Mouse (Mus musculus) CH12.LX (cell line): Measurements from ENCODE around the gene Hist1h2be. TPM values are rescaled to one million over a fixed set of nuclear protein-coding genes. Genes with fewer than 3 reads are reported as not detected.

Source experiments
- DNase-seq: peaks from one replicate; pipeline ENCODE4 v3.0.0-alpha.2; 2013; ENCODE audit errors: extremely low read depth
- H3K27ac ChIP-seq: 2 replicates; pipeline ENCODE4 v1.5.1; 2012; ENCODE audit warnings: low read depth, mild to moderate bottlenecking, control low read depth, moderate library complexity; ENCODE audit not compliant: insufficient read depth
- H3K27me3 ChIP-seq: replicated peaks from 2 replicates; pipeline ENCODE3; 2012; ENCODE audit warnings: inconsistent platforms
- H3K36me3 ChIP-seq, 2 experiments: replicated peaks in 1 of 2; 2 replicates each; pipeline versions ENCODE3 to v1.6.1; 2012; ENCODE audit warnings: inconsistent platforms in 1 of 2, low read length in 1 of 2, mild to moderate bottlenecking in 1 of 2, mixed read lengths in 1 of 2, moderate library complexity in 1 of 2; ENCODE audit not compliant: control insufficient read depth in 1 of 2, insufficient read depth in 1 of 2
- H3K4me1 ChIP-seq, 2 experiments: 2 replicates each; pipeline ENCODE4 v1.6.1; 2012; ENCODE audit warnings: inconsistent platforms in 1 of 2, moderate library complexity in 1 of 2; ENCODE audit not compliant: insufficient read depth in 2 of 2, control insufficient read depth in 1 of 2
- H3K4me2 ChIP-seq: 2 replicates; pipeline ENCODE4 v1.6.1; 2012; ENCODE audit warnings: low read depth, mild to moderate bottlenecking, control low read depth; ENCODE audit not compliant: poor library complexity, insufficient read depth, severe bottlenecking
- H3K4me3 ChIP-seq, 3 experiments: fragments of 150-350 bp in 1 of 3; sonication (generic) in 1 of 3; replicated peaks in 1 of 3; 2 replicates each; pipeline versions ENCODE3 to v1.5.1; 2011 to 2012; ENCODE audit warnings: low read depth in 2 of 3, low read length in 2 of 3, mild to moderate bottlenecking in 2 of 3, moderate library complexity in 2 of 3, control low read depth in 1 of 3, improper control_type of control experiment in 1 of 3, inconsistent platforms in 1 of 3, mixed read lengths in 1 of 3; ENCODE audit not compliant: poor library complexity in 1 of 3
- H3K79me2 ChIP-seq: replicated peaks from 2 replicates; pipeline ENCODE4 v1.6.1; 2012; ENCODE audit warnings: mild to moderate bottlenecking, moderate library complexity; ENCODE audit not compliant: control insufficient read depth, poor library complexity, insufficient read depth, severe bottlenecking; ENCODE audit errors: extremely low read depth
- H3K9ac ChIP-seq: 2 replicates; pipeline ENCODE4 v1.6.1; 2012; ENCODE audit warnings: low read depth, mild to moderate bottlenecking, control low read depth, moderate library complexity; ENCODE audit not compliant: insufficient read depth
- H3K9me3 ChIP-seq: replicated peaks from 2 replicates; pipeline ENCODE3; 2012; ENCODE audit warnings: low read length, inconsistent platforms, mixed read lengths
- BHLHE40 ChIP-seq: IDR thresholded peaks from 2 replicates; pipeline ENCODE4 v1.6.1; 2011; ENCODE audit warnings: mild to moderate bottlenecking, low read depth, low read length, improper control_type of control experiment
- CHD1 ChIP-seq: IDR thresholded peaks from 2 replicates; pipeline ENCODE4 v1.6.1; 2012; ENCODE audit warnings: low read depth, low read length, improper control_type of control experiment, inconsistent platforms
- CHD2 ChIP-seq: IDR thresholded peaks from 2 replicates; pipeline ENCODE4 v1.6.1; 2011; ENCODE audit warnings: low read length, improper control_type of control experiment
- CTCF ChIP-seq, 2 experiments: IDR thresholded peaks in 1 of 2; conservative IDR thresholded peaks in 1 of 2; 2 replicates each; pipeline ENCODE4 v1.5.1; 2011 to 2012; ENCODE audit warnings: low read depth in 2 of 2, low read length in 2 of 2, improper control_type of control experiment in 1 of 2, inconsistent platforms in 1 of 2, mild to moderate bottlenecking in 1 of 2, moderate library complexity in 1 of 2
- E2F4 ChIP-seq: IDR thresholded peaks from 2 replicates; pipeline ENCODE4 v1.6.1; 2011; ENCODE audit warnings: low read depth, low read length, improper control_type of control experiment; ENCODE audit not compliant: insufficient replicate concordance
- EP300 ChIP-seq: IDR thresholded peaks from 2 replicates; pipeline ENCODE4 v1.6.1; 2011; ENCODE audit warnings: low read length, improper control_type of control experiment
- ETS1 ChIP-seq: conservative IDR thresholded peaks from 2 replicates; pipeline ENCODE4 v1.6.1; 2012; ENCODE audit warnings: low read depth, mild to moderate bottlenecking, inconsistent platforms, low read length, improper control_type of control experiment, moderate library complexity
- GABPA ChIP-seq: IDR thresholded peaks from 2 replicates; pipeline ENCODE4 v1.6.1; 2012; ENCODE audit warnings: low read depth, low read length, improper control_type of control experiment, inconsistent platforms; ENCODE audit not compliant: insufficient replicate concordance
- HCFC1 ChIP-seq: IDR thresholded peaks from 2 replicates; pipeline ENCODE4 v1.6.1; 2012; ENCODE audit warnings: low read depth, mild to moderate bottlenecking, inconsistent platforms, low read length, improper control_type of control experiment
- IRF4 ChIP-seq: IDR thresholded peaks from 2 replicates; pipeline ENCODE4 v1.6.1; 2014; ENCODE audit warnings: low read depth, mild to moderate bottlenecking, inconsistent platforms, low read length, improper control_type of control experiment
- KAT2A ChIP-seq: IDR thresholded peaks from 2 replicates; pipeline ENCODE4 v1.6.1; 2012; ENCODE audit warnings: low read length, improper control_type of control experiment, inconsistent platforms; ENCODE audit not compliant: insufficient replicate concordance
- MAX ChIP-seq: IDR thresholded peaks from 2 replicates; pipeline ENCODE4 v1.6.1; 2011; ENCODE audit warnings: low read length, improper control_type of control experiment
- MAZ ChIP-seq: IDR thresholded peaks from 2 replicates; pipeline ENCODE4 v1.6.1; 2012; ENCODE audit warnings: low read depth, mild to moderate bottlenecking, inconsistent platforms, low read length, improper control_type of control experiment, moderate library complexity
- MXI1 ChIP-seq: IDR thresholded peaks from 2 replicates; pipeline ENCODE4 v1.6.1; 2011; ENCODE audit warnings: mild to moderate bottlenecking, low read depth, low read length, improper control_type of control experiment
- MYC ChIP-seq: IDR thresholded peaks from 2 replicates; pipeline ENCODE4 v1.6.1; 2011; ENCODE audit warnings: low read depth, mild to moderate bottlenecking, improper control_type of control experiment, low read length
- NELFE ChIP-seq: IDR thresholded peaks from 2 replicates; pipeline ENCODE4 v1.6.1; 2011; ENCODE audit warnings: low read depth, low read length, improper control_type of control experiment
- NRF1 ChIP-seq: IDR thresholded peaks from 2 replicates; pipeline ENCODE4 v1.6.1; 2014; ENCODE audit warnings: low read depth, mild to moderate bottlenecking, inconsistent platforms, low read length, improper control_type of control experiment, moderate library complexity
- POLR2A ChIP-seq: IDR thresholded peaks from 2 replicates; pipeline ENCODE4 v1.6.1; 2011; ENCODE audit warnings: low read depth, mild to moderate bottlenecking, improper control_type of control experiment, low read length
- POLR2AphosphoS2 ChIP-seq: IDR thresholded peaks from 2 replicates; pipeline ENCODE4 v1.6.1; 2011; ENCODE audit warnings: low read depth, low read length, improper control_type of control experiment
- RAD21 ChIP-seq: IDR thresholded peaks from 2 replicates; pipeline ENCODE4 v1.6.1; 2011; ENCODE audit warnings: low read depth, mild to moderate bottlenecking, low read length, improper control_type of control experiment, moderate library complexity
- RCOR1 ChIP-seq: conservative IDR thresholded peaks from 2 replicates; pipeline ENCODE4 v1.6.1; 2012; ENCODE audit warnings: low read depth, mild to moderate bottlenecking, inconsistent platforms, low read length, improper control_type of control experiment
- SIN3A ChIP-seq: IDR thresholded peaks from 2 replicates; pipeline ENCODE4 v1.6.1; 2012; ENCODE audit warnings: low read length, improper control_type of control experiment, inconsistent platforms
- TBP ChIP-seq: conservative IDR thresholded peaks from 2 replicates; pipeline ENCODE4 v1.6.1; 2011; ENCODE audit warnings: low read depth, low read length, improper control_type of control experiment
- TCF12 ChIP-seq: IDR thresholded peaks from 2 replicates; pipeline ENCODE4 v1.6.1; 2014; ENCODE audit warnings: low read depth, mild to moderate bottlenecking, inconsistent platforms, low read length, improper control_type of control experiment
- UBTF ChIP-seq: IDR thresholded peaks from 2 replicates; pipeline ENCODE4 v1.6.1; 2012; ENCODE audit warnings: low read depth, mild to moderate bottlenecking, inconsistent platforms, low read length, improper control_type of control experiment, moderate library complexity
- ZKSCAN1 ChIP-seq: IDR thresholded peaks from 2 replicates; pipeline ENCODE4 v1.6.1; 2012; ENCODE audit warnings: low read depth, inconsistent platforms, low read length, improper control_type of control experiment, borderline replicate concordance
- ZMIZ1 ChIP-seq: IDR thresholded peaks from 2 replicates; pipeline ENCODE4 v1.6.1; 2012; ENCODE audit warnings: low read depth, mild to moderate bottlenecking, inconsistent platforms, low read length, improper control_type of control experiment
- ZNF384 ChIP-seq: IDR thresholded peaks from 2 replicates; pipeline ENCODE4 v1.6.1; 2012; ENCODE audit warnings: low read depth, low read length, improper control_type of control experiment, inconsistent platforms
- dilution Hi-C: fragments of 300-500 bp; cut with MboI; formaldehyde crosslinking; loops from 2 replicates; pipeline ENCODE4 v1.14.3; 2020; ENCODE audit warnings: low sequenced_read_pairs; ENCODE audit not compliant: extremely low pct_unique_long_range_greater_than_20kb, extremely low pct_ligation_motif_present
- in situ Hi-C: fragments of 300-500 bp; cut with MboI; formaldehyde crosslinking; loops from 3 replicates; pipeline ENCODE4 v1.14.3; 2019; ENCODE audit warnings: low sequenced_read_pairs, low pct_ligation_motif_present, low pct_unique_long_range_greater_than_20kb, mixed read lengths
- polyA plus RNA-seq: library from polyadenylated mRNA; unstranded; fragments of >175 nt; gene quantifications from 2 replicates; pipeline ENCODE4 v1.2.1, GENCODE M21; 2012; ENCODE audit warnings: low read depth; ENCODE audit not compliant: insufficient read length
- total RNA-seq, 2 experiments: library from RNA; depleted of rRNA; stranded (reverse); fragments of 300-350 nt in 1 of 2; fragments of >200 nt in 1 of 2; gene quantifications; 2 replicates each; pipeline ENCODE4 v1.2.3; 2012 to 2014

Hist1h2be gene
- total and polyA plus RNA-seq, 3 experiments: 0.70 to 282 (median 4.7) TPM

DNA sequence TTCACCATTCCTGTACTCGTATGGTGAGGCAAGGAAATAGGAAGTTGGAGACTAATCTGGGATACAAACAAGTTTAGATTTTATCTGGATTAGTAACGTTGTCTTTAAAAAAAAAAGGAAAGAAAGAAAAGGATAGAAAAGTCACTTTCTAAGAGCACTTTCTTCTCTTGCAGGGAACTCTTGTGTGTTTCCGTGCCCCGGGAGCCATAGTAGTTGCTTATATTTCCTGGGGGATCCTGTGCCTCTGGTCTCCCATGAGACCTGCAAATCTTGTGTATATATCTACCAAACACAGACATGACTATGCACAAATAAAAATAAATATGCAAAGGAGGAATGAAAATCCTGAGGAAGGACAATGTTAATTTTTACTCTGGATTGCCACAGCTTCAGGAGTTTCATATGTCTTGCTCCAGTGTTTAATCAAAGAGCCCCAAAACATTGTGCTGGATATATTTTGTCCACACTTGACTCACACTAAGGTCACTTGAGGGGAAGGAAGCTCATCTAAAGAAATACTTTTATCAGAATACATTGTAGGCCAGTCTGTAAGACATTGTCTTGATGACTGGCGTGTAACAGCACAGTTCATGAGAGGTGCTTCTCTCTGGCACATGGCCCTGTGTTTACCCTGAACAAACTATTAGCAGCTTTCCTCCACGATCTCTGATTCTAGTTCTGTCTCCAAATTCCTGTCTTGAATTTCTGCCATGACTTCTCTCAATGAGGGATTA, 43.9 kb downstream of the Hist1h2be start:
- DNase-seq: no peak
- dilution Hi-C loops: no loop called here
- peak overlapping the region; percentile 19 to 69 (median 46) for H3K4me3 ChIP-seq

DNA sequence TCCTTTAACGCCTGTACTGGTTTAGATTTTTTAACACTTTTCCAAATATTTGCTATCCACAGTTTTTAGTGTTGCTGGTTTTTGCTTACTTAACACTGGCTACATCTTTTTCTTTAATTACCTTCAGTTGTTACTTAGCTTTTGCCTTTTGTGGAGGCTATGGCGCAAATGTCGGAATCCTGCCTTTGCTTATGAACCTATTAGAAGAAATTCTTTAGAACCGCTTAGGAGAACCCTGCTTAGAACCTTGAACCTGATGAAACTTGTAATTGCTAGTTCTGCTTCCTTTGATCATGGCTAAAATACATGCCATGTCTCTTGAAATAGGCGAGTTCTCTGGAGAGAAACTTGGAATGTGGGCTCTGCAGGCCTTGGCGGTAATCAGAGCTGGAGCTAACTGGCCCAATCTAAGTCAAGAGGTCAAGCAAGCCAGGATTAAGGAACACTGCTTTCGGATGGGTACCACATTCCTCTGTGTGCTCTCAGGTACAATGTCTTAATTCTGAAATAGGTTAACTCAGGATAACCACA, 44.5 kb downstream of the Hist1h2be start:
- Histone ChIP-seq H3K9me3 (no peaks in the 10 kb centered on the region), H3K27me3 (no peaks in the 10 kb centered on the region), H3K36me3 (no peaks in the 10 kb centered on the region), H3K4me1 (peaks cover 0 to 23% of the 10 kb centered on the region in 2 experiments; a peak in 2 of 4 replicates), H3K27ac (peak overlapping the region; percentile 77), H3K4me2 (peak overlapping the region; percentile 58), H3K9ac (peak overlapping the region; percentile 88), H3K4me3 (peak overlapping the region; percentile 19 to 69 (median 46)), H3K79me2 (no peaks in the 10 kb centered on the region)
- DNase-seq: no peak
- TF ChIP-seq POLR2A: peak; percentile 75
- TF ChIP-seq MYC: peak; percentile 27; the same call in 1 of the 2 replicates
- peak; percentile 73; the same call in 1 of the 2 replicates for TF ChIP-seq ZMIZ1
- TF ChIP-seq UBTF: no peak
- no peak for TF ChIP-seq KAT2A
- peak; percentile 63 for TF ChIP-seq NELFE
- TF ChIP-seq CTCF (conservative IDR thresholded peaks at IDR 0.05 in 1 of 2, IDR thresholded peaks at IDR 0.05 in 1 of 2; ENCODE audit: low read depth in 2 of 2, low read length in 2 of 2): no peak
- TF ChIP-seq SIN3A: peak; percentile 50; the same call in 1 of the 2 replicates
- TF ChIP-seq POLR2AphosphoS2: peak; percentile 99
- peak; percentile 69; the same call in 1 of the 2 replicates for TF ChIP-seq RCOR1
- peak; percentile 3; the same call in 1 of the 2 replicates for TF ChIP-seq MXI1
- 0 out of 2 replicates have a peak, but pooled peaks have one; percentile 55 for TF ChIP-seq CHD2
- peak; percentile 96 for TF ChIP-seq CHD1
- in situ Hi-C loops: no loop called here
- dilution Hi-C loops: no loop called here

More for the DNA sequence above, 43.9 kb downstream of the Hist1h2be start:
- Histone ChIP-seq H3K4me2 (peak overlapping the region; percentile 58; the same call in 1 of the 2 replicates), H3K9me3 (no peaks in the 10 kb centered on the region), H3K27me3 (no peaks in the 10 kb centered on the region), H3K4me1 (peaks cover 0 to 23% of the 10 kb centered on the region in 2 experiments; a peak in 2 of 4 replicates), H3K9ac (peak overlapping the region; percentile 88), H3K79me2 (no peaks in the 10 kb centered on the region), H3K27ac (peak overlapping the region; percentile 77), H3K36me3 (no peaks in the 10 kb centered on the region)
- TF ChIP-seq ETS1 (no peak), E2F4 (no peak), MAX (no peak), CHD2 (no peak), NRF1 (no peak), MAZ (no peak), MXI1 (no peak), TCF12 (no peak), TBP (no peak), POLR2AphosphoS2 (no peak), GABPA (no peak), RAD21 (no peak), SIN3A (no peak), ZNF384 (no peak), UBTF (no peak), EP300 (no peak), ZKSCAN1 (no peak), BHLHE40 (no peak), HCFC1 (no peak), IRF4 (no peak)
- in situ Hi-C loops: no loop called here
